Mouse (Mus musculus) CH12.LX (cell line): Measurements from ENCODE around the gene Tspan4. TPM values are rescaled to one million over a fixed set of nuclear protein-coding genes. Genes with fewer than 3 reads are reported as not detected.

ENCODE experiments used
- DNase-seq: peaks from one replicate; pipeline ENCODE4 v3.0.0-alpha.2; 2013; ENCODE audit errors: extremely low read depth
- H3K27ac ChIP-seq: 2 replicates; pipeline ENCODE4 v1.5.1; 2012; ENCODE audit warnings: low read depth, mild to moderate bottlenecking, control low read depth, moderate library complexity; ENCODE audit not compliant: insufficient read depth
- H3K27me3 ChIP-seq: replicated peaks from 2 replicates; pipeline ENCODE3; 2012; ENCODE audit warnings: inconsistent platforms
- H3K36me3 ChIP-seq, 2 experiments: replicated peaks in 1 of 2; 2 replicates each; pipeline versions ENCODE3 to v1.6.1; 2012; ENCODE audit warnings: inconsistent platforms in 1 of 2, low read length in 1 of 2, mild to moderate bottlenecking in 1 of 2, mixed read lengths in 1 of 2, moderate library complexity in 1 of 2; ENCODE audit not compliant: control insufficient read depth in 1 of 2, insufficient read depth in 1 of 2
- H3K4me1 ChIP-seq, 2 experiments: 2 replicates each; pipeline ENCODE4 v1.6.1; 2012; ENCODE audit warnings: inconsistent platforms in 1 of 2, moderate library complexity in 1 of 2; ENCODE audit not compliant: insufficient read depth in 2 of 2, control insufficient read depth in 1 of 2
- H3K4me2 ChIP-seq: 2 replicates; pipeline ENCODE4 v1.6.1; 2012; ENCODE audit warnings: low read depth, mild to moderate bottlenecking, control low read depth; ENCODE audit not compliant: poor library complexity, insufficient read depth, severe bottlenecking
- H3K4me3 ChIP-seq, 3 experiments: fragments of 150-350 bp in 1 of 3; sonication (generic) in 1 of 3; replicated peaks in 1 of 3; 2 replicates each; pipeline versions ENCODE3 to v1.5.1; 2011 to 2012; ENCODE audit warnings: low read depth in 2 of 3, low read length in 2 of 3, mild to moderate bottlenecking in 2 of 3, moderate library complexity in 2 of 3, control low read depth in 1 of 3, improper control_type of control experiment in 1 of 3, inconsistent platforms in 1 of 3, mixed read lengths in 1 of 3; ENCODE audit not compliant: poor library complexity in 1 of 3
- H3K79me2 ChIP-seq: replicated peaks from 2 replicates; pipeline ENCODE4 v1.6.1; 2012; ENCODE audit warnings: mild to moderate bottlenecking, moderate library complexity; ENCODE audit not compliant: control insufficient read depth, poor library complexity, insufficient read depth, severe bottlenecking; ENCODE audit errors: extremely low read depth
- H3K9ac ChIP-seq: 2 replicates; pipeline ENCODE4 v1.6.1; 2012; ENCODE audit warnings: low read depth, mild to moderate bottlenecking, control low read depth, moderate library complexity; ENCODE audit not compliant: insufficient read depth
- H3K9me3 ChIP-seq: replicated peaks from 2 replicates; pipeline ENCODE3; 2012; ENCODE audit warnings: low read length, inconsistent platforms, mixed read lengths
- BHLHE40 ChIP-seq: IDR thresholded peaks from 2 replicates; pipeline ENCODE4 v1.6.1; 2011; ENCODE audit warnings: mild to moderate bottlenecking, low read depth, low read length, improper control_type of control experiment
- CTCF ChIP-seq, 2 experiments: IDR thresholded peaks in 1 of 2; conservative IDR thresholded peaks in 1 of 2; 2 replicates each; pipeline ENCODE4 v1.5.1; 2011 to 2012; ENCODE audit warnings: low read depth in 2 of 2, low read length in 2 of 2, improper control_type of control experiment in 1 of 2, inconsistent platforms in 1 of 2, mild to moderate bottlenecking in 1 of 2, moderate library complexity in 1 of 2
- EP300 ChIP-seq: IDR thresholded peaks from 2 replicates; pipeline ENCODE4 v1.6.1; 2011; ENCODE audit warnings: low read length, improper control_type of control experiment
- IRF4 ChIP-seq: IDR thresholded peaks from 2 replicates; pipeline ENCODE4 v1.6.1; 2014; ENCODE audit warnings: low read depth, mild to moderate bottlenecking, inconsistent platforms, low read length, improper control_type of control experiment
- JUND ChIP-seq: conservative IDR thresholded peaks from 2 replicates; pipeline ENCODE4 v1.6.1; 2011; ENCODE audit warnings: low read depth, low read length, improper control_type of control experiment
- MAZ ChIP-seq: IDR thresholded peaks from 2 replicates; pipeline ENCODE4 v1.6.1; 2012; ENCODE audit warnings: low read depth, mild to moderate bottlenecking, inconsistent platforms, low read length, improper control_type of control experiment, moderate library complexity
- MEF2A ChIP-seq: IDR thresholded peaks from 2 replicates; pipeline ENCODE4 v1.6.1; 2014; ENCODE audit warnings: low read depth, mild to moderate bottlenecking, inconsistent platforms, low read length, improper control_type of control experiment, borderline replicate concordance
- MXI1 ChIP-seq: IDR thresholded peaks from 2 replicates; pipeline ENCODE4 v1.6.1; 2011; ENCODE audit warnings: mild to moderate bottlenecking, low read depth, low read length, improper control_type of control experiment
- NRF1 ChIP-seq: IDR thresholded peaks from 2 replicates; pipeline ENCODE4 v1.6.1; 2014; ENCODE audit warnings: low read depth, mild to moderate bottlenecking, inconsistent platforms, low read length, improper control_type of control experiment, moderate library complexity
- POLR2A ChIP-seq: IDR thresholded peaks from 2 replicates; pipeline ENCODE4 v1.6.1; 2011; ENCODE audit warnings: low read depth, mild to moderate bottlenecking, improper control_type of control experiment, low read length
- RAD21 ChIP-seq: IDR thresholded peaks from 2 replicates; pipeline ENCODE4 v1.6.1; 2011; ENCODE audit warnings: low read depth, mild to moderate bottlenecking, low read length, improper control_type of control experiment, moderate library complexity
- SIN3A ChIP-seq: IDR thresholded peaks from 2 replicates; pipeline ENCODE4 v1.6.1; 2012; ENCODE audit warnings: low read length, improper control_type of control experiment, inconsistent platforms
- SMC3 ChIP-seq: IDR thresholded peaks from 2 replicates; pipeline ENCODE4 v1.6.1; 2011; ENCODE audit warnings: low read depth, low read length, improper control_type of control experiment
- TBP ChIP-seq: conservative IDR thresholded peaks from 2 replicates; pipeline ENCODE4 v1.6.1; 2011; ENCODE audit warnings: low read depth, low read length, improper control_type of control experiment
- UBTF ChIP-seq: IDR thresholded peaks from 2 replicates; pipeline ENCODE4 v1.6.1; 2012; ENCODE audit warnings: low read depth, mild to moderate bottlenecking, inconsistent platforms, low read length, improper control_type of control experiment, moderate library complexity
- USF2 ChIP-seq: conservative IDR thresholded peaks from 2 replicates; pipeline ENCODE4 v1.6.1; 2011; ENCODE audit warnings: low read depth, low read length, improper control_type of control experiment
- ZKSCAN1 ChIP-seq: IDR thresholded peaks from 2 replicates; pipeline ENCODE4 v1.6.1; 2012; ENCODE audit warnings: low read depth, inconsistent platforms, low read length, improper control_type of control experiment, borderline replicate concordance
- ZMIZ1 ChIP-seq: IDR thresholded peaks from 2 replicates; pipeline ENCODE4 v1.6.1; 2012; ENCODE audit warnings: low read depth, mild to moderate bottlenecking, inconsistent platforms, low read length, improper control_type of control experiment
- ZNF384 ChIP-seq: IDR thresholded peaks from 2 replicates; pipeline ENCODE4 v1.6.1; 2012; ENCODE audit warnings: low read depth, low read length, improper control_type of control experiment, inconsistent platforms
- dilution Hi-C: fragments of 300-500 bp; cut with MboI; formaldehyde crosslinking; loops from 2 replicates; pipeline ENCODE4 v1.14.3; 2020; ENCODE audit warnings: low sequenced_read_pairs; ENCODE audit not compliant: extremely low pct_unique_long_range_greater_than_20kb, extremely low pct_ligation_motif_present
- in situ Hi-C: fragments of 300-500 bp; cut with MboI; formaldehyde crosslinking; loops from 3 replicates; pipeline ENCODE4 v1.14.3; 2019; ENCODE audit warnings: low sequenced_read_pairs, low pct_ligation_motif_present, low pct_unique_long_range_greater_than_20kb, mixed read lengths
- polyA plus RNA-seq: library from polyadenylated mRNA; unstranded; fragments of >175 nt; gene quantifications from 2 replicates; pipeline ENCODE4 v1.2.1, GENCODE M21; 2012; ENCODE audit warnings: low read depth; ENCODE audit not compliant: insufficient read length
- total RNA-seq, 2 experiments: library from RNA; depleted of rRNA; stranded (reverse); fragments of 300-350 nt in 1 of 2; fragments of >200 nt in 1 of 2; gene quantifications; 2 replicates each; pipeline ENCODE4 v1.2.3; 2012 to 2014

The Tspan4 gene
- total and polyA plus RNA-seq, 3 experiments = 21.2 to 28.9 (median 28.4) TPM

DNA sequence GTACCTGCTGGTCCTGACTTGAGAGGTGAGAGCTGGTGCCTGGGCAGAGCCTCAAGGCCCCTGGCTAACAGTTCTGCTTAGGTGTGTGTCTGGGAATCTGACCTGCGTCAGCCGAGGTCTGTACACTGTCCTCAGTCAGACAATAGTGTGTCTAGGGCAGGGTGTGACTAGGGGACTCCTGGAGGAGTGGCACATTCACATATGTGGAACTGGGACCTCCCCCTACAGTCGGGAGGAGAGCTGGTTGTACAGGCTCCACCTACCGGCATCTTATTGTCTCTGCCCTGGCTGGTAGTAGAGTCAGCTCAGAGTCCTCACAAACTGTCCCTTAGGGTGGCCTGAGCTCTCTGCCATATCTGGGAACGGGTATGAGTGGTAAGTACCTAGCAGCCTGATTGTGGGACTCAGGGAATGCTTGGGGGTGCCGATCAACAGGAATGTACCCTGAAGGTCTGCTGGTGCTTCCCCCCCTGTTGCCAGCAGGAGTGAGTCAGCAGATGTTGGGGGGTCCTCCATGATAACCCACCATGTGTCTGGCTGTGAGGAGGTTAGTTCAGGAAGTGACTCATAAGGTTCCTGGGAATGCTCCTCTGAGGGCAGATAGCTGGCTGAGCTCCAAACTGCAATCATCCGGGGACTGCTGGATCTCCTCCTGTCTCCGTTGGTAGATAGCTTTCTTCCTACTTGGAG, 6.4 kb upstream of the Tspan4 start:
- peaks cover 28 to 56% of the 10 kb centered on the region in 2 experiments for H3K4me1 ChIP-seq
- dilution Hi-C loops = no loop called here
- peaks cover 10% of the 10 kb centered on the region for H3K79me2 ChIP-seq
- no peak for TF ChIP-seq JUND
- TF ChIP-seq SMC3 = no peak; the same call in 1 of the 2 replicates
- TF ChIP-seq ZNF384 = no peak
- peak; percentile 11; the same call in 1 of the 2 replicates for TF ChIP-seq RAD21
- peak in 1 of 2 experiments; percentile 68; a peak in 2 of 4 replicates for TF ChIP-seq CTCF (conservative IDR thresholded peaks at IDR 0.05 in 1 of 2, IDR thresholded peaks at IDR 0.05 in 1 of 2; ENCODE audit: low read depth in 2 of 2, low read length in 2 of 2)
- no peak for TF ChIP-seq ZMIZ1
- peak; percentile 49 for TF ChIP-seq POLR2A
- peak; percentile 39; the same call in 1 of the 2 replicates for TF ChIP-seq MAZ
- no peak for TF ChIP-seq BHLHE40
- TF ChIP-seq USF2 = no peak
- no peak for TF ChIP-seq ZKSCAN1
- TF ChIP-seq SIN3A = peak; percentile 87
- TF ChIP-seq TBP = 0 out of 2 replicates have a peak, but pooled peaks have one; percentile 17
- TF ChIP-seq EP300 = no peak
- TF ChIP-seq NRF1 = 0 out of 2 replicates have a peak, but pooled peaks have one; percentile 10
- no peak for TF ChIP-seq MEF2A
- peak; percentile 67; the same call in 1 of the 2 replicates for TF ChIP-seq MXI1
- TF ChIP-seq IRF4 = 0 out of 2 replicates have a peak, but pooled peaks have one; percentile 28
- in situ Hi-C loops = no loop called here
- H3K4me2 ChIP-seq = peak overlapping the region; percentile 97
- peak; percentile 90 for DNase-seq
- H3K4me3 ChIP-seq = peak overlapping the region; percentile 29 to 79 (median 67)
- H3K9ac ChIP-seq = peak overlapping the region; percentile 62
- no peaks in the 10 kb centered on the region for H3K27me3 ChIP-seq
- H3K27ac ChIP-seq = peak overlapping the region; percentile 48
- H3K36me3 ChIP-seq = peaks cover 27 to 45% of the 10 kb centered on the region in 2 experiments
- no peaks in the 10 kb centered on the region for H3K9me3 ChIP-seq

DNA sequence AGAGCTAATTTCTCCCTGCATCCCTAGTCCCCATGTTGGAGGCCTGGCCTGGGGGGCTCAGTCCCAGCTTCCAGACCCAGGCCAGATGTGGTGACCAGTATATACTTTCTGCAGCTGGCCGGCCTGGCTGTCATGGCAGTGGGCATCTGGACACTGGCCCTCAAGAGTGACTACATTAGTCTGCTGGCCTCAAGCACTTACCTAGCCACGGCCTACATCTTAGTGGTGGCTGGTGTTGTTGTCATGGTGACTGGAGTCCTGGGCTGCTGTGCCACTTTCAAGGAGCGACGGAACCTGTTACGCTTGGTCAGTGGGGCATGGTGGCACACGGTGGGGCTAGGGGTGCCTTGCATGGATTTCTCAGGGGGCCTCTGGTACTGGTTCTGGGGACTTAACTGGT, 5.7 kb upstream of the Tspan4 start:
- Histone ChIP-seq H3K4me3 (peak overlapping the region in 1 of 3 experiments; percentile 79), H3K4me1 (peaks cover 29 to 55% of the 10 kb centered on the region in 2 experiments), H3K79me2 (peaks cover 17% of the 10 kb centered on the region), H3K9me3 (no peaks in the 10 kb centered on the region), H3K36me3 (peaks cover 27 to 46% of the 10 kb centered on the region in 2 experiments), H3K4me2 (peak overlapping the region; percentile 97; the same call in 1 of the 2 replicates), H3K27me3 (no peaks in the 10 kb centered on the region), H3K27ac (peak overlapping the region; percentile 48; the same call in 1 of the 2 replicates), H3K9ac (peak overlapping the region; percentile 62)
- no peak for DNase-seq
- in situ Hi-C loops = no loop called here
- no peak for TF ChIP-seq JUND
- TF ChIP-seq UBTF = no peak
- no peak for TF ChIP-seq ZKSCAN1
- dilution Hi-C loops = no loop called here
